Mouse (Mus musculus) B cell, adult 2 months (primary cell): ENCODE results near the gene Cpne5.
A peak's percentile ranks its signal among the peaks of the same experiment; 100 is the strongest.
"Not testable (repeated sequence)": the region's sequence is repeated elsewhere in the genome, so short reads cannot be mapped to it uniquely, and the experiment has no call there.

Experiments
- DNase-seq, 2 experiments: peaks; one replicate each; pipeline ENCODE4 v3.0.0; 2022

The Cpne5 gene

GRCm38 (mm10) chr17:29256507-29256906 is 18.5 kb upstream of the Cpne5 start:
- no peak for DNase-seq

DNA sequence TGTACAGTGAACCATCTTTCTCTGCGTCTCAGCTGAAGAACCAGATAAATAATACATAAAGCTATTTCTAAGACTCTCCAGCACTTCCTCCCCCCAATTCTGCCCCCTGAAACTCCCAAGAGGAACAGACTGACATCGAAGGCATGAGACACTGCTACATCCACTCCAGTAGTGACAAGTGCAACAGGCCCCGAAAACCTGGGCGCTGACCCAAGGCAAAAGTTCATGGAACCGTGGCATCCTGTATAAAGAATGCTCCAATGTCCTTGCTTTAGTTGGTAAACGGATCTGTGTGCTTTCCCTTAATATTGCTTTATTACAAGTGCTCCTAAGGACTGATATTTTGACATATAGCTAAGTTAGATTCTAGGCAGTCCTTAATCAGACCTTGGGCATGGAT is 16.8 kb upstream of the Cpne5 start:
- DNase-seq: not testable (repeated sequence)

GRCm38 (mm10) chr17:29253684-29254083 is 15.7 kb upstream of the Cpne5 start:
- DNase-seq: no peak

DNA sequence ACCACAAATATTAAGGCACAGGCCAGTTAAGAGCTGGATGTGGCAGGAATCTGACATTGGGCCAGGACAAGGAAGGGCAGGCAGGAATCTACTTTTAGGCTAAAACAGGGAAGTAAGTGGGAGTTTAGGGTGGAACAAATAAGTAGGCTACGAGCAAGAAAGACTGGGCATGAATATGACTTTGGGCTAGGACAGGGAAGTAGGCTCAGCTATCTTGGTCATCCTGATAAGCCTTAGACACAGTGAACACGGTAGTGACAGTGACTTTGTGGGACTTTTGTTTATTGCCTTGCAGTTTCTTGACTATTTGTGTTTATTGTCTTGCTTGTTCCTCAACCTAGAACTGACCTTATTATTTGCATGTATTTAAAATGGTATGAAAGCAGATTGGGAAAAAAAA is 15.3 kb upstream of the Cpne5 start:
- DNase-seq: no peak

DNA sequence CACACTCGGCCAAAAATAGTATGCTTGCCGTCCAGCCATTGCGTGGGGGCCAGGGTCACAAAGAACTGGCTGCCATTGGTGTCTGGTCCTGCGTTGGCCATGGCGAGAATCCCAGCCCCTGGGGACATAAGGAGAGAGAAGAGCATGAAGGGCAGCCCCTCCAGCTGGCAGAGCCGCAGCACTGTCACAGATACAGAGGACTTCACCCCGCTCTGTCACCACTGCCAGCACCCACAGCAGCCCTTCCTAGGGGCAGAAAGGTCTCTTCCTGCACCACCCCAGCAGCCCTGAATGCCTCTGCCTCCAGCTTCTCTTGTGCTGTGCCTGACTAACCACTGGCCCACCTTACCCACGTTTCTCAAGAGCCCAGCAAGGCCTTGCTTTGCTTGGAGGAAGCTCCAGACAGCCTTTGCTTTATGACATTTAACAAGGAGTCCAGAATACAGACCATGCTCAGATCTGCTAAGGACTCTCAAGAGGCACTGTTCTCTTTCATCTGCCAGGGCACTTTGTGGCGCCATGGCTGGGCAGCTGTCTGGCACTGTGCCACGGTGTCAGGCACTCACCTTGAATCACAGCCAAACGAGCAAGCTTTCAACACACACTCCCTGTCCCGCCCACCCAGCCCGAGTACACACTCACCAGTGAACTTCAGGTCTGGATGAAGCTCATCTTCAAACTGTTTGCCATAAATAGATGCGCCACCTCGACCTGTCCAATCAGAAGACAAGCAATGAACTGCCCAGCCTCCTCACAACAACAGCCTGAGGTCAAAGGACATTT is 13.8 kb upstream of the Cpne5 start:
- no peak for DNase-seq

DNA sequence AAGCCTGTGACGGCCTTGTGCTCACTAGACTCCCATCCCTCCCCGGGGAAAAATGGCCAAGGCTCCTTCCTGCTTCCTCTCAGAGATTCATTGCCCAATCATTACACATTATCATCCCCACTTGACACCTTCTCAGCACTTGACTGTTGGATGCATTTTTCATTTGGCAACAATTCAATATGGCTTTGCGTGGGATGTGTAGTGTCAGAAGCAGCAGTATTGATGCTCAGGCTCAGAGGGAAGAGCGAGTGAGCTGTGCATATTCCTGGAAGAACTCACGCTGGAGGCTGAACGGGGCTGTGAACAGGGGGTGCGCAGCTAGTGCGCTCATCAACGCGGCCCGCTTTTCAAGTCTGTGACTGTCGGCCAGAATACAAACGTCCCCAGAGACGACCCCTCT is 13.0 kb upstream of the Cpne5 start:
- DNase-seq: not testable (repeated sequence)

- DNase-seq: peak; percentile 33 to 44
These were observed 11.5 kb upstream of the Cpne5 start for GRCm38 (mm10) chr17:29249512-29249911.

- DNase-seq: no peak
These were observed 9.9 kb upstream of the Cpne5 start for GRCm38 (mm10) chr17:29247881-29248280.

- peak; percentile 46 to 47 for DNase-seq
These were observed 8.6 kb upstream of the Cpne5 start for GRCm38 (mm10) chr17:29246602-29247001.

DNA sequence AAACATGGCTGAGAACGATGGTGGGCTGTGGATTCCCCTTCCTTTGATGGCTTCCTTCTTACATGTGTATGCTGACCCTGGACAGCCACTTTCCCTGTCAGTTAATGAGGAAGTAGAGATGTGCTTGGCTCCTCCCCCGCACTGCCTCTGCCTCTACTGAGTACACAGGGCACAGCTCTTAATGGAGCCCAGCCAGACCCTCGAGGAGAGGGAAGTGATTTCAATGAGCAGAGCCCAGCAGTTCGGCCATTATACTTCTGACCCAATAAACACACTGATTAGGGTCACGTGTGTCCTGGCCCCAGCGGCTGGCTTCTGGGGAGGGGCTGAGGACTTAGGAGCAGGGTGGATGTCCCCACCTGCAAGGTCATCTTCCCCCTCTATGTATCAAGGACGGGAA is 7.8 kb upstream of the Cpne5 start:
- peak; percentile 29 to 39 for DNase-seq

DNA sequence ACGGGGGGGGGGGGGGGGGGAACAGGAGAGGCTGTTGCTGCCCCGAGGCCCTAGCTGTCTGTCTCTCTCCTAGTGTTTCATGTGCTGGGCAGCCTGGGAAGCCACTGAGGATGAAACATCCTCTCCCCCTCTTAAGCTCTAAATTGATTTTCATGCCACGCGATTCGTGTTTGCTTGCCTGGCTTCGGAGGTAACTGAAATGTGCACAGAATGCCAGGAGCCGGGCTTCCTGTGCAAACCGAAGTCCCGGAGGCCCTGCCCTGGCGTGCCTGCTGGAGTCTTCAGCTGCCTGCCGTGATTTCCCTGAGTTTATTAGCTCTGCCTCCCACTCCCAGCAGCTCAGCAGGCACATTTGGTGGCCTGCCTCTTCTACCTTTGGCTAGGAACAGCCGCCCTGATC is 6.9 kb upstream of the Cpne5 start:
- DNase-seq: no peak

DNA sequence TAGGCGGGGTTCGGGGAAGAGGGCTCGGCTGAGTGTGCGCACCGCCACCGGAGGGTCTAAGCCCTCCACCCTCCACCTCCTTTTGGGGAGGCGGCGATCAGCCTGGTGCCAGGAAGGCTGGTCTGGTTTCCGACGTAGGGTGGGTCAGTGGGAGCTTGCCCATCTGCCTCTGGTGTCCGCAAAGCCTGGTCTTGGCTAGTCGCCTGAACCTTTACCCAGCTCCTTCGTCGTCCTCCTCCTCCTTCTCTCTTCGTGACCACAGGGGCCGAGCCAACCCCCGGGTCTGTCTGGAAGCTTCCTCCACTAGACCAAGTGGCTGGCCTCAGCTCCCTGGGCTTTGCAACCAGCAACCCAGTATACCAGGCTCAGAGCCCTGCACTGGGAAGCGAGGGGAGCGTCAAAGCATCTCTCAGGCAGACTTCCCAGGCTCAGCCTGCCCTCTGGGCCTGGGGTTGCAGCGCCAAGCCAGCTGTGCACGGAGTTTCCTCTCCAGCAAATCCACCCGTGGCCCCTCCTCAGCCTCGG is 516 bp upstream of the Cpne5 start:
- DNase-seq: peak in 1 of 2 experiments; percentile 3

GRCm38 (mm10) chr17:29237267-29237771 is 648 bp downstream of the Cpne5 start:
- peak; percentile 11 to 15 for DNase-seq

DNA sequence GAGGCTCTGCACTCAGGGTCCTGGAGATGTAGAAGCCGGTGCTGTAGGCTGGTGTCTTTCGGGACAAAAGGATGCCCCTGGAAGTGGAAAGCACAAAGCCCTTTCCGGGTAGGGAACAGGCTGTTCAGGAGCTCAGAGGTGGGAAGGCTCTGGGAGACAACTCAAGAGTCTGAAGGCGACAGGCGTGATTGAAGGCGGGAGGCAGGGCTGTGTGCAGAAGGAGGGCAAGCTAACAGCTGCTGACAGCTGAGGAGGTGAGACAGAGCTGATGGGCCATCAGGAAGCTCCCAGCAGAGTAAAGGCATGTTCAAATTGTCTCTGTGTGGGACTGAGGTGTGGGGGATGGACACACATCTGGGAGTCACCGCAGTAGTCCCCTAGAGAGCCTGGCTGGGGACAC is 1.9 kb downstream of the Cpne5 start:
- no peak for DNase-seq

GRCm38 (mm10) chr17:29231109-29231508 is 6.9 kb downstream of the Cpne5 start:
- no peak for DNase-seq

- no peak for DNase-seq
These were observed 17.3 kb downstream of the Cpne5 start for GRCm38 (mm10) chr17:29220631-29221030.

DNA sequence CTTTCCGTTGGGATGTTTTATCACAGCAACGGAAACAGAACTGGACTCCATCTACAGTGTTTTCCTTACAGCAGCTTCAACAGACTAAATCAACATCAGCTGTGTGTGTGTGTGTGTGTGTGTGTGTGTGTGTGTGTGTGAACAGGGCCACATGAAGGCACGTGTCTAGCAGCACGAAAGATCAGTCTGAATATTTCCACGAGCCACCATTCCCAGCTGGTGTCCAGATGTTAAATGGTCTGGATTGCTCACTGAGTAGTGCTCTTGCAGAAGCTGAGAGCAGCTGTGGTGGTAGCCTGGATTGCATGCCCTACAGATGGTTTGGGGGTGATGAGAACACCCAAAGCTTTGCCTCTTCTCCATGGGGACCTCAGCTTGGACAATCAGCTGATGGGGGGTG is 19.9 kb downstream of the Cpne5 start:
- DNase-seq: no peak

DNA sequence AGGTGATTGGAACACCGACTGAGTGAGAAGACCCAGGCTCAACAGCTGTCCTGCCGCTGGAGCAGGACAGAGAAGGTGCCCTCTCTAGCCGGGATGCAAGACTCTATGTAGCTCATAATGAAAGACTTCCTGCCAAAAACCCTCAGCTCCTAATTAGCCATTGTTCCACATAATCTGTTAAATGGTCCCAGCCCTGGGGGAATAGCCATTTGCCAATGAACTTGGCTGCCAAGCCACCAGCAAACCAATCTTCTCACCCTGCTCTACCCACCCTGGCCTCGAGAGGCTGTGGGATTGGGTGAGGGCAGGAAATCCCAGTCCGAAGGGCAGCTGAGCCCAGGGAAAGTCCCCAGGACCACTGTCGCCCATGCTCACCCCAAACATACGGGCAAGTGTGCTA is 21.9 kb downstream of the Cpne5 start:
- DNase-seq: no peak

DNA sequence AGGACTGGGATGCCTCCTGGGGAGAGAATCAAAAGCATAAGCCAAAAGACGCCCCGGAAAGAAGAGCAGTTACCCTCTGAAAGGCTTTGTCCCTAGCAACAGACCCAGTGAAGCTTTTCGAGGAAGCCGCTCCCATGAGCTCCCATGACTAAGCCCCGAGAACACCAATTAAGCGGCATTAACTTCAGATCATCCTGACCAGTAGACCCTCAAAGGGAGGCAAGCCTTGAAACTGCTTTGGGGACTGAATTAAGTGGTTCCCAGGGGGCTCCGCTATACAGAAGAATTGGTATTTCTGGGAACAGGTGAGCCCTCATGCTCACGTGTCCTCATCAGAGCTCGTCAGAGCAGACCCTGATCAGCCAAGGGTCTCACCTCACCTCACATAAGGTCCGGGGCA is 23.3 kb downstream of the Cpne5 start:
- DNase-seq: no peak

DNA sequence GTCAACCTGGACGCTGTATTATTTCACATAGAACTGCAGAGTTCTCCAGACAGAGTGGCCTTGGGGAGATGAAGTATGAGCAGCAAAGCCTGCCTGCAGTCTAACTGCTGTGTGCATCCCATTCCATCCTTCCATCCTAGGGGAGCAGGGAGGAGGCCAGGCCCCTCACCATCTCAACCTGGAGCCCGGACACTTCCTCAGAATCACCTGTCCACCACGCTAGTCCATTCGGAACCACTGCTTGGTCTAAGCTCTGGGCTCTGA is 23.8 kb downstream of the Cpne5 start:
- no peak for DNase-seq

- DNase-seq: no peak
These were observed 24.4 kb downstream of the Cpne5 start for GRCm38 (mm10) chr17:29213381-29214192.

GRCm38 (mm10) chr17:29211836-29212235 is 26.1 kb downstream of the Cpne5 start:
- DNase-seq: no peak

- DNase-seq: no peak
These were observed 27.9 kb downstream of the Cpne5 start for GRCm38 (mm10) chr17:29210037-29210436.

DNA sequence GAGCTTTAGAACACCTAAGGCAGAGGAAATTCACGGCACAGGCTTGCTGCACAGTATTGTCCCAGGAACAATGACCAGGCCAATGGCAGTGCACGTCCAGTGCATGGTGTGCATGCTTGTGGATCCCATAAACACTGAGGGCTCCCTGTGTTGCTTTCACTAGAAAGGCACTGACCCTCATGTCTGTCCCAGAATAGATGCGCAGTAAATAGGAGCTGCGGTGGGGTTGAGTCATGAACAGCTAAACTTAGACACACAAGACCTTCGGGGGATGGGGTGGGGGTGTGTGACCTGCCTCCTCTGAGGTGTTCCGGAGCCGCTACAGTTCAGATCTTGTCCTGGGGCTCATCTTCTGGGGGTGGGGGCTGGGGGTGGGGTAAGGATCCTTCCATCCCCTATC is 31.9 kb downstream of the Cpne5 start:
- DNase-seq: no peak
